Mouse (Mus musculus) stomach, embryonic 16.5 days (tissue): ENCODE data around the gene Zdhhc18. TPM values are rescaled to one million over a fixed set of nuclear protein-coding genes. Genes with fewer than 3 reads are reported as not detected.

Source experiments
- ATAC-seq: fragments of 200-750 bp; cut with Nextera tagmentation; 2 replicates; pipeline ENCODE4 v1.8.0; 2017; ENCODE audit warnings: moderate number of reproducible peaks, moderate TSS enrichment; ENCODE audit not compliant: insufficient read depth, low FRiP score
- H3K27ac ChIP-seq: fragments of 300-500 bp; sonication (generic); 2 replicates; pipeline ENCODE4 v1.5.1; 2014; ENCODE audit warnings: low read length
- H3K27me3 ChIP-seq: fragments of 300-500 bp; sonication (generic); 2 replicates; pipeline ENCODE4 v1.6.1; 2014; ENCODE audit warnings: low read length, control low read depth, mixed read lengths; ENCODE audit not compliant: control insufficient read depth, insufficient read depth
- H3K36me3 ChIP-seq: fragments of 300-500 bp; sonication (generic); 2 replicates; pipeline ENCODE4 v1.6.1; 2014; ENCODE audit warnings: low read length; ENCODE audit not compliant: control insufficient read depth, insufficient read depth
- H3K4me1 ChIP-seq: fragments of 300-500 bp; sonication (generic); 2 replicates; pipeline ENCODE4 v1.6.1; 2014; ENCODE audit warnings: low read length, control low read depth, mixed read lengths; ENCODE audit not compliant: control insufficient read depth, insufficient read depth
- H3K4me2 ChIP-seq: fragments of 300-500 bp; sonication (generic); 2 replicates; pipeline ENCODE4 v1.6.1; 2014; ENCODE audit warnings: low read depth, low read length, mixed read lengths
- H3K4me3 ChIP-seq: fragments of 300-500 bp; sonication (generic); replicated peaks from 2 replicates; pipeline ENCODE4 v1.5.1; 2014; ENCODE audit warnings: mild to moderate bottlenecking, low read length
- H3K9ac ChIP-seq: fragments of 300-500 bp; sonication (generic); 2 replicates; pipeline ENCODE4 v1.6.1; 2014; ENCODE audit warnings: low read length
- H3K9me3 ChIP-seq: fragments of 300-500 bp; sonication (generic); replicated peaks from 2 replicates; pipeline ENCODE4 v1.6.1; 2016; ENCODE audit warnings: low read length, control low read depth; ENCODE audit not compliant: control insufficient read depth
- WGBS: fragments of 180-500 bp; shearing (Covaris S2); extraction: QIAGEN DNeasy Blood & Tissue Kit; methylation state at CpG from one replicate; pipeline ENCODE4 v1.1.7; 2014; 5-methylcytosine and 5-hydroxymethylcytosine counted together
- polyA plus RNA-seq: library from polyadenylated mRNA; unstranded; fragments of >200 nt; fragmentation: Nextera tagmentation; extraction: Ambion mirVana; gene quantifications from 2 replicates; pipeline ENCODE4 v1.2.1, GENCODE M21; 2015

Zdhhc18 gene
- polyA plus RNA-seq, 1 experiment from 2014 or later, result 3.4 TPM

GRCm38 (mm10) chr4:133596084-133596483 is 53.9 kb downstream of the Zdhhc18 start:
- Histone ChIP-seq H3K27me3 (peaks cover 4% of the 10 kb centered on the region; the same call in 1 of the 2 replicates), H3K4me3 (no peak overlapping the region), H3K4me1 (peaks cover 5% of the 10 kb centered on the region; the same call in 1 of the 2 replicates), H3K9ac (no peak overlapping the region), H3K9me3 (no peaks in the 10 kb centered on the region), H3K4me2 (no peak overlapping the region), H3K36me3 (0 out of 2 replicates have a peak, but pooled peaks cover 3% of the 10 kb centered on the region), H3K27ac (no peak overlapping the region)
- 81% methylated on average over 6 of the region's 6 CpGs for WGBS
- ATAC-seq, result no peak

DNA sequence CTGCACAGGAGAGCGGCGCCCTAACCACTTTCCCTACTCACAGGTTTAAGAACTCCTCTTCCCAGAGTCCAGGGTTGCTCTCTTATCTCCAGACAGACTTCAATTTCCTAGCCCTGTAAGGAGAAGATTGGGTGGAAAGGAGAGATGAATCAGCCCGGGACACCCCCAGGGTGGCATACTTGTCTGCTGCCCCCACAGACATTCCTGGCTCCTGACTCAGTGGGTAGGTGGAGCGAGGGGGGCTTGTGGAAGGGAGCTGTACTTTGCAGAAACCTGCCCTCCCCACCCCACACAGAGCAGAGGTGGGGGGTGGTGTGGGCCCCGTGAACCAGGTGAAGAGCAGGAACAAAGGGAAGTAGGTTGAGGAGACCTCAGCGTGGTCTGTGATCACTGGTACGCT is 54.4 kb downstream of the Zdhhc18 start:
- no peak for ATAC-seq

GRCm38 (mm10) chr4:133592570-133592969 is 57.4 kb downstream of the Zdhhc18 start:
- no peaks in the 10 kb centered on the region for H3K27me3 ChIP-seq
- no peaks in the 10 kb centered on the region for H3K9me3 ChIP-seq
- H3K36me3 ChIP-seq, result peaks cover 10% of the 10 kb centered on the region; the same call in 1 of the 2 replicates
- H3K27ac ChIP-seq, result no peak overlapping the region
- ATAC-seq, result 0 out of 2 replicates have a peak, but pooled peaks have one; percentile 43
- no peaks in the 10 kb centered on the region for H3K4me1 ChIP-seq
- H3K4me3 ChIP-seq, result no peak overlapping the region
- no peak overlapping the region for H3K4me2 ChIP-seq
- WGBS, result 25% methylated on average over 7 of the region's 7 CpGs
- H3K9ac ChIP-seq, result no peak overlapping the region

More for the DNA sequence above, 54.4 kb downstream of the Zdhhc18 start:
- H3K4me2 ChIP-seq, result no peak overlapping the region
- 69% methylated on average over 7 of the region's 7 CpGs for WGBS
- peaks cover 5% of the 10 kb centered on the region; the same call in 1 of the 2 replicates for H3K4me1 ChIP-seq
- 0 out of 2 replicates have a peak overlapping the region, but pooled peaks have one; percentile 6 for H3K9ac ChIP-seq
- peaks cover 4% of the 10 kb centered on the region; the same call in 1 of the 2 replicates for H3K27me3 ChIP-seq
- H3K27ac ChIP-seq, result no peak overlapping the region
- 0 out of 2 replicates have a peak, but pooled peaks cover 3% of the 10 kb centered on the region for H3K36me3 ChIP-seq
- no peaks in the 10 kb centered on the region for H3K9me3 ChIP-seq
- no peak overlapping the region for H3K4me3 ChIP-seq

DNA sequence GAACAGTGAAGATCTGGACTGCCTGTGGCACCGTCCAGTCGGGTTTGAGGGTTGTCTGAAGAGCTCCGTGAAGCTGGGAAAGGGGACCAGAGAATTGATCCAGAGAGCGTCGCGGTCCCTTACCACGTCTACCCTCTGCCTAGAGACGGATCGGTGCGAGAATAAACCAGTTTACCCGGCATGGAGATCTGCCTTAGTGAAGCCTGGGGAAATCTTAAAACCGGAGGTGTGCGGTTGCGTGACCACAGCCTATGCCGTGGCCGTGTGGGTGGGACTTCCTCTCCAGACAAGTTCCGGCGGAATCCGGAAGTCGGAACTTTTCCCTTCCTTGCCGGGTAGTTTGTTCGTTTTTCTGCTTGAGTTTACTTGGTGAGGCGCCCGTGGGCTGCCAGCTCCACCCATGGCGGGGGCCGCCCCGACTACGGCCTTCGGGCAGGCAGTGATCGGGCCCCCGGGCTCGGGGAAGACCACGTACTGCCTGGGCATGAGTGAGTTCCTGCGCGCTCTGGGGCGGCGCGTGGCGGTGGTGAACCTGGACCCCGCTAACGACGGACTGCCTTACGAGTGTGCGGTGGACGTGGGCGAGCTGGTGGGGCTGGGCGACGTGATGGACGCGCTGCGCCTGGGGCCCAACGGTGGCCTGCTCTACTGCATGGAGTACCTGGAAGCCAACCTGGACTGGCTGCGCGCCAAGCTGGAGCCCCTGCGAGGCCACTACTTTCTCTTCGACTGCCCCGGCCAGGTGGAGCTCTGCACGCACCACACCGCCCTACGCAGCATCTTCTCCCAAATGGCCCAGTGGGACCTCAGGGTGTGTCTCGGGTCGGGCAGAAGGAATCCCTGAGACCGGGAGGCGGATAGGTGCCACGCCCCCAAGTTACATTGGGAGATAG is 65.6 kb downstream of the Zdhhc18 start, which contains the start of gene Gpn2:
Gene Gpn2, plus strand, starts transcription at position 304 of the 893 bp plus-strand sequence.
- Histone ChIP-seq H3K4me3 (peak within 1 kb of the TSS; percentile 77), H3K27ac (peak within 1 kb of the TSS; percentile 75), H3K36me3 (peaks cover 12% of the 10 kb centered on the region; the same call in 1 of the 2 replicates), H3K4me1 (peaks cover 13% of the 10 kb centered on the region), H3K4me2 (peak within 1 kb of the TSS; percentile 89), H3K27me3 (no peaks in the 10 kb centered on the region), H3K9ac (peak within 1 kb of the TSS; percentile 90), H3K9me3 (no peaks in the 10 kb centered on the region)
- peak; percentile 90 for ATAC-seq
- WGBS, result 1% methylated on average over 65 of the region's 65 CpGs

- 0 out of 2 replicates have a peak, but pooled peaks have one; percentile 38 for ATAC-seq
- Histone ChIP-seq H3K27me3 (no peaks in the 10 kb centered on the region), H3K4me1 (peaks cover 13% of the 10 kb centered on the region), H3K27ac (peak overlapping the region; percentile 75), H3K9ac (peak overlapping the region; percentile 90), H3K4me3 (peak overlapping the region; percentile 77), H3K9me3 (no peaks in the 10 kb centered on the region), H3K4me2 (peak overlapping the region; percentile 89), H3K36me3 (peaks cover 12% of the 10 kb centered on the region; the same call in 1 of the 2 replicates)
- 51% methylated on average over 6 of the region's 6 CpGs for WGBS
Measured at GRCm38 (mm10) chr4:133583690-133584058, 66.3 kb downstream of the Zdhhc18 start.

GRCm38 (mm10) chr4:133577983-133578382 is 72.0 kb downstream of the Zdhhc18 start:
- no peak overlapping the region for H3K4me2 ChIP-seq
- no peaks in the 10 kb centered on the region for H3K27me3 ChIP-seq
- 80% methylated on average over 12 of the region's 12 CpGs for WGBS
- peaks cover 7% of the 10 kb centered on the region; the same call in 1 of the 2 replicates for H3K4me1 ChIP-seq
- H3K9me3 ChIP-seq, result no peaks in the 10 kb centered on the region
- H3K4me3 ChIP-seq, result no peak overlapping the region
- no peak for ATAC-seq
- H3K36me3 ChIP-seq, result no peaks in the 10 kb centered on the region
- no peak overlapping the region for H3K27ac ChIP-seq
- H3K9ac ChIP-seq, result no peak overlapping the region

DNA sequence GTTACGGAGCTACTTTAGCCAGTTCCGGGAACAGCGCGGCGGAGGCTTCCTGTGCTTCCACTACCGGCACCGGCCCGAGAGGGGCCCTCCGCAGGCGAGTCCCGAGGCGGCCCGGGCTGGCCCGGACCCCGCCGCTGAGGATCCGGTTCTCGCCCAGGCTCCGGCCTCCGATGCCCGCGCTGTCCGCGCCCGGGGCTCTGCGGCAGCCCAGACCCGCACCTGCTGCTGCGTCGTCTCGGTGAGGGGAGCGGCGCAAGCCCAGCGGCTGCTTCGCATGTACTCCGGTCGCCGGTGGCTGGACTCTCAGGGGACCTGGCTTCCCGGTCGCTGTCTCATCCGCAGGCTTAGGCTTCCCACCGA is 75.1 kb downstream of the Zdhhc18 start:
- peak overlapping the region; percentile 92 for H3K9ac ChIP-seq
- ATAC-seq, result peak; percentile 31
- WGBS, result under 1% methylated on average over 41 of the region's 41 CpGs

DNA sequence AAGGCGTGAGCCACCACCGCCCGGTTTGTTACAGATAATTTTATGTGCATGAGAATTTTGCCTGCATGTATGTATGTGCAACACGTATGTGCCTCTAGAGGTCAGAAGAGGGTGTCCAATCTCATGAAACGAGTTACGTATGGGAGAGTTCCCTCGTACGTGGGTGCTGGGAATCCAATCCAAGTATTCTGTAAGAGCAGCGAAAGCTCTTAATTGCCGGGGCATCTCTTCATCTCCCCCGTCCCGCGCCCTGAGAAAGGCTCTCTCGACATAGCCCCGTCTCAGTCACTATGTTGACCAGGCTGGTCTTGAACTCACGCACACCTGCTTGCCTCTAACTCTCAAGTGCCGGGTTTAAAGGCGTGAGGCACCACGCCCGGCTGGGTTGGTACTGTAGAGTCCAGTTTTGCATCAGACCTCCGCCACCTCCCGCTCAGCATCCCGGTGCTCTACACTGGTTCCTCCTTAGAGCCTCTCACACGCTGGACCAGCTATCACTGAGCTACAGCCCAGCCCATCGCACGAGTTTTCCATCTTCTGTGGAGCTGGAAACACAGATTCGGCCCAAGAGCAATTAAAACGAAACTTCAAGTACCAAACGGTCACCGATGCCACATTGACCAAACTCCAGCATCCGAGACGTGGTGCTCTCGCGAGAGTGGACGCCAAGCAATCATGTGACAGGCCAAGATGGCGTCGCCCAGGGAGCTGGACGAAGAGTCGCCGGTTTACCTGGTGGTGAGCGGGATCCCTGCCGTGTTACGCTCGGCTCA is 75.7 kb downstream of the Zdhhc18 start, which contains the start of gene Gpatch3:
Gene Gpatch3, plus strand, starts transcription at position 676 of the 773 bp plus-strand sequence.
- WGBS, result 6% methylated on average over 44 of the region's 44 CpGs
- H3K36me3 ChIP-seq, result no peaks in the 10 kb centered on the region
- peak within 1 kb of the TSS; percentile 92 for H3K9ac ChIP-seq
- peak within 1 kb of the TSS; percentile 94 for H3K4me3 ChIP-seq
- H3K27ac ChIP-seq, result peak within 1 kb of the TSS; percentile 88
- H3K4me2 ChIP-seq, result peak within 1 kb of the TSS; percentile 98
- H3K27me3 ChIP-seq, result no peaks in the 10 kb centered on the region
- peak; percentile 89 for ATAC-seq
- H3K9me3 ChIP-seq, result no peaks in the 10 kb centered on the region
- peaks cover 7% of the 10 kb centered on the region; the same call in 1 of the 2 replicates for H3K4me1 ChIP-seq

More for the DNA sequence above, 75.1 kb downstream of the Zdhhc18 start:
- Histone ChIP-seq H3K4me1 (peaks cover 7% of the 10 kb centered on the region; the same call in 1 of the 2 replicates), H3K27ac (peak overlapping the region; percentile 88; the same call in 1 of the 2 replicates), H3K27me3 (no peaks in the 10 kb centered on the region), H3K4me3 (peak overlapping the region; percentile 94), H3K4me2 (peak overlapping the region; percentile 98), H3K36me3 (no peaks in the 10 kb centered on the region), H3K9me3 (no peaks in the 10 kb centered on the region)
